Mouse (Mus musculus) CD4-positive, CD25-positive, alpha-beta regulatory T cell, adult 4 months (primary cell): ENCODE results near the gene Casr. TPM values are rescaled to one million over a fixed set of nuclear protein-coding genes. Genes with fewer than 3 reads are reported as not detected.

Experiments used
- ATAC-seq: one replicate; pipeline ENCODE4 v1.8.0; 2017
- polyA plus RNA-seq, 2 experiments: library from polyadenylated mRNA; unstranded; fragments of 100-300 nt; shearing (Covaris generic); gene quantifications; one replicate each; pipeline ENCODE4 v1.2.1; 2017

Gene Casr
- not detected for polyA plus RNA-seq

- ATAC-seq = no peak
These were observed at the start of gene Casr for GRCm38 (mm10) chr16:36561386-36562338. Casr (minus strand) TSS chr16:36562141.

DNA sequence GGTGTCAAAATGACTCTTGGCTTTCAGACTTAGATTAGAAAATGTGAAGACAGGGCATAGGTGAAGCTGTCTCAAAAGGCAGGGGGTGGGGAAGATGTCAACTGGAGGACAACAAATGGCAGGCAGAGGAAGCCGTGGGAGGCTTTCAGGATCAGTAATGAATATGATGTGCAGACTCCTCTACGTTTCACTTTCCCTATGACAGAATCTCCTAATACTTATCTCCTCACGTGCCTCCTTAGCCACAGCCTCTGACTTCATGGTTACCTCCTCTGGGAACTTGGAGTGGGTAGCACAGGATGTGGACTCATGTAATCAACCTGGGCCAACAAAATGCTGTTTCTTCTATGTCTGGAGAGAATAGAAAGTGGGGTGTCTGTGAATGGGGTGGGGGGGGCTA lies 40.7 kb upstream of the Casr start:
- ATAC-seq = peak; percentile 75

- ATAC-seq = peak; percentile 89
These were observed 36.3 kb upstream of the Casr start for GRCm38 (mm10) chr16:36598265-36598664.

DNA sequence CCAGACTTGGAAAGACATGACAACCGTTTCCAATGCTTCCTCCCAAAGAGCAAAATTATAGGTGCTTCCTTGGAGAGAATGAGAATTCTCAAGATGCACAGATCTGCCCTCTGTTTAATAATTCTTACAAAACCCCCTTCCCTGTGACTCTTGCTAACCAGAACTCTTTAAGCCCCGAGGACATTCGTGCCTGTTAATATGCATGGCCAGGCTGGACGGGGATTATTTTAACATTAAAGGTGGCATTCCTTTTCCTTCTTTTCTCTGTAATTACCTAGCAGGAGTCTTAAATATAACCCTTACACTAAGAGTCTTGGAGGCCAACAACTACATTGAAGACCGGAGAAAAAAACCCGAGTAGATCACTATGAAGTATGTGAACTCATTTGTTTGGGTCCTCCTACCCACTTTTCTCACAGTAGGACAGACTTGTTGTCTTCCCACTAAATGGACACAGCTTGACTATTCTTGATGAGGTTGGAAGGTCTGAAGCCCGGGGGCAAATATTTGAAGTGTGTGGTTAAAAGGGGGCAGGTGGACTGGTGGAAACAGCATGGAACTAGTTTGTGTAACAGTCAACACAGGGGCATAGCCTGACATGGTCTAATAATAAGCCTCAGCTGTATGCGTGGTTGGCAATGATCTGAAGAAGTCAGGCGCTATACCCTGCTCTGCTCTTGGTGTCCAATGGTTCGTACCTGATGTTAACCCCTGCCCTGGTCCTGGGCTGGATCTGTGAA lies 34.9 kb upstream of the Casr start:
- ATAC-seq = no peak

DNA sequence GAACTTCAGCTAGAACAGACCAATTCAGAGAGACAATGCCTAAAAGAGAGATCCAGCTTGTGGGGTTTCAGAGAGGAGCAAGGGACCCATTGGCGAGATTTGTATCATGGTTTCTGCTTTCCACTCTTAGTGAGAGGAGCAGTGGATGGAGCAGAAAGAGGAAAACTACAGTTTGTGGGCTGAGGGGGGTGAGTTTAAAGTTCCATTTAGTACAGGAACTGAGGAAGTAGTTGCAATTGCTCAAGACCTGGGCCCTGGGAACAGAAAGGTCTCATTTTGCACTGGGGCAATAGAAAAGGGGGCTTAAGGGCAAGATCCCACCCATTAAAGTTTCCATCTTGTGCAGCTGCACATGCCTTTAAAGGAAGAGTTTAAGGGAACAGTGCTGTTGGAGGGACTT lies 28.0 kb upstream of the Casr start:
- ATAC-seq = no peak

DNA sequence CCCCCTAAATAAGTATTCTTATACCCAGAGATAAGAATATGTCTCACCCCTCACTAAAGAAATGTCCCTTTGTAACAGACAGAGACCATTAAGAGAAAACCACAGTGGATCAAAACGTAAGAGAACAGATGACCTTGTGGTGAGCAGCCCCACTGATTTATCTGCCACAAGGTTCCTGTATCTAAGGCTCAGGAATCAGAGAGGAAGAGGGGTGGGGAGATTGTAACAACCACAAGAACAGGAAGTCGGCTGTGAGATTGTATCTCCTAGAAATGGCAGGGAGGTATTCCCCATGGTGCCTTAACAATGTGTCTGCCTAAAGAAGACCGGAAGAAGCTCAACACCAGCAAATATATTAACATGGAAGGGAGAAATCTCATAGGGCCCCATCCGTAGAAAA lies 26.0 kb upstream of the Casr start:
- peak; percentile 98 for ATAC-seq

GRCm38 (mm10) chr16:36582073-36582472 lies 20.1 kb upstream of the Casr start:
- no peak for ATAC-seq

- no peak for ATAC-seq
These were observed 10.0 kb upstream of the Casr start for GRCm38 (mm10) chr16:36571942-36572341.

- ATAC-seq = no peak
These were observed 2.4 kb downstream of the Casr start for GRCm38 (mm10) chr16:36559573-36559972.

DNA sequence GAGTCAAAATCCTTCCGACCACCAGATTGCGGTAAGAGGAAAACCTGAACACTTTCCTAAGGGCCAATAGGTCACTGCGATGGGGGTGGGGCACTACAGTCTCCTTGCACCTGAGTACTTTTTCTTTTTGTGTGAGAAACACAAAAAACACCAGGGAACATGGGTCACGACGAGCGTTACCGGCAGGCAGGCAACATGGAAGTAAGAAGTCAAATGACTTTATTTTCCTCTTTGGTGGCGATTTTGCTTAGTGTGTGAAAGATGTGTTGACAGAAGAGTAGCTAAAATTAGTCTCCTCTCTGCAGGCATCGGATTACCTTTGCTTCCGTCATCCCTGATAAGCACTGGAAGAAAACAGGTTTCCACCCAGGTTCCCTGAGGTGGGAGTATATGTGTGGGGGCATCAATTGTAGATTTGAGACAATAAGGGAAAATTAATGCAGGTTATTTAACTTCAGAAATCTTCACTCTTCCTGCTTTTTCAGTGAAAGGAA lies 6.2 kb downstream of the Casr start:
- ATAC-seq = no peak

DNA sequence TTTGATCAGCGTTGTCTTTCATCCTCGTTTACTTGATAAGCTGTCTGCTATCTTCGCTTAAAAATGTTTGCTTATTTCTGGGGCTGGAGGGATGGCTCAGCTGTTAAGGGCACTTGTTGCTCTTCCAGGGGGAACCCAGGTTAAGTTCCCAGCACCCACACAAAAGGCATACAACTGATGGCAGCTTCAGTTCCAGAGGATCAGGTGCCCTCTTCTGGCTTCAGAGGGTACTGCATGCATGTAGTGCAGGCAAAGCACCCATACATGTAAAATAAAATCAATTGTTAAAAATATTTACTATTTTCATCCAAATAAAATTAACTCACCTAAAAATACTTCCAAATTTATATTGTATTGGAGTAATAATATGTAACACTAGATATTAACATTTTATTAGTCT lies 8.3 kb downstream of the Casr start:
- no peak for ATAC-seq

GRCm38 (mm10) chr16:36545333-36545732 lies 16.6 kb downstream of the Casr start:
- ATAC-seq = no peak

DNA sequence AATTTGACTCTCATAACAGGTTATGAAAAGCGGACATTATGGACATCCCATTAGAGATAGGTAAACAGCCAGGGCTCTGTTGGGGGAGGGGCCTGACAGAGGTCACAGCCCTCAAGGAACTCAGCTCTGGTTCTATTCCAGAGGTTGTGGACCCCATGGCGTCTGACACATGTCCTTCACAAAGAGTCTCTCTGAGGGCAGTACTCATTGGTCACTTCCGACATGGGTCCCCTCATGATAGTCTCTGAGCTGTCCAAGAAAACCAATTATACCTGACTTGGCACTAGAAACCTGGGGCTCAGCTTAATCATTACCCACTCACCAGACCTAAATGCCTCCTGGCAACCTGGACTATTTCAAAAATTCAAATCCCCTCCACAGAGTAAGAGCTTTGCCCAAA lies 18.9 kb downstream of the Casr start:
- no peak for ATAC-seq

- no peak for ATAC-seq
These were observed 21.1 kb downstream of the Casr start for GRCm38 (mm10) chr16:36540834-36541233.

DNA sequence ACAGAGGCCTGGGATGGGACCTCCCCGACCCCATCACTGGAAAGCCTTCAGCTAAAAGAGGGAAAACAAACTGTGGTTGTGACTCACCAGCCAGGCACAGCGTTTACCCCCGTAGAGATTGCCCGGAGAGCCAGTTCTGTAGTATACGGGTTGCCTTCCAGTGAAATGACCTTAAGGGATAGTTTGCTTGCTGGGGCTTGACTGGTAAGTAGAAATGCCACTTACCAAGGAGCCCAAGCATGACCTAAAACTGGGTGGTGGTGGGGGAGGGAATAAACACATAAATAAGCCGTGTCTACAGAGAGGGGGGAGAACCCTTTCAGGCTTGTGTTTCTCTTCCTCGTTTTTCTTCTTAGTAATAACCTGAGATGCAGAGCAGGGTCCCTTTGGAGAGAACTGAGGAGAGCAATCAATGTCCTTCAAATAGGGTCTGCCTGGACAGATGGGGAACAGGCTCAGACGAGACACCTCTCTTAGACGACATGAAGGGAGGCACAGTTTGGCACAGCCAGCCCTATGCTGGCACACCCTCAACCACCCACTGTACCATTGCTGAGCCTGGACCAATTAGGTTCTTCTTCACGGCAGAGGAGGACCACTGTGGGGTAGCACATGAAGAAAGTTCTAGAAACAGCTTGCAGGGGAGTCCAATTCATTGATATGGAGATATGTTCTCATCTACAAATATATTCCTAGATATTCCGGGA lies 28.8 kb downstream of the Casr start:
- ATAC-seq = no peak

DNA sequence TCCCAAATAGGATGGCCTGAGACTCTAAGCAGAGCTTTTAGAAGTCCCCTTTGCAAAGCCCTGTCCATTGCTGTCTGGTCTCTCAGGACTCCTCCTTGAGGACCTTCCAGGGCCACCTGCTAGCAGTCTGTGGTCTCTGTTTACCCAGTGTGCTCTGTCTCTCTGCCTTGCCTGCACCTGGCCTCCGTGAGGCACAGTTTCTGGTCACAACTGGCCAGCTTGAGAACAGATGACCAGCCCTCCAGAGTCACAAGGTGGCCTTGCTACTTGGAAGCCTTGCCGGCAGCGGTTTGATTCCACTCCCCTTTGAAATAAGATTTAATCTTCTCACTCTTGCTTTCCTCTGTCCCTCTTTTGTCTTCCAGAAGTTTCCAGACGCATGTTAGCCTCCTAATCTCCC lies 29.9 kb downstream of the Casr start:
- ATAC-seq = no peak

DNA sequence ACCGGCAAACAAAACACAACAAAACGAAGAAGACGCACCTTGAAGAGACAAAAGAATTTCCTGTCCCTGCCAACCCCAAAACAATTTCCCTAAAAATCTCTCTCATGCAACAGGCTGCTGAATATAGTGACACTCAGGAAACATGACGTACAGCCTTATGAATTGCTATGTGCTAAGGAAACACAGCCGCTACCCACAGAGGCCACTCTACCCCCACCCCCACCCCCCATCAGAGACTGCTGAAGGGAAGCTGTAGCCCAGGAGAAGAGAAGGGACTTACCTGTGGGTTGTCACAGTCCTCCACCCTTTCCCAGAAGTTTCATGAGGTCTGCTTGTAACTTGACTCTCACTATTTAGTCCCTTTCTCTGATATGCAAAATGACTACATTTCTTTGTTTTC lies 30.3 kb downstream of the Casr start:
- no peak for ATAC-seq

DNA sequence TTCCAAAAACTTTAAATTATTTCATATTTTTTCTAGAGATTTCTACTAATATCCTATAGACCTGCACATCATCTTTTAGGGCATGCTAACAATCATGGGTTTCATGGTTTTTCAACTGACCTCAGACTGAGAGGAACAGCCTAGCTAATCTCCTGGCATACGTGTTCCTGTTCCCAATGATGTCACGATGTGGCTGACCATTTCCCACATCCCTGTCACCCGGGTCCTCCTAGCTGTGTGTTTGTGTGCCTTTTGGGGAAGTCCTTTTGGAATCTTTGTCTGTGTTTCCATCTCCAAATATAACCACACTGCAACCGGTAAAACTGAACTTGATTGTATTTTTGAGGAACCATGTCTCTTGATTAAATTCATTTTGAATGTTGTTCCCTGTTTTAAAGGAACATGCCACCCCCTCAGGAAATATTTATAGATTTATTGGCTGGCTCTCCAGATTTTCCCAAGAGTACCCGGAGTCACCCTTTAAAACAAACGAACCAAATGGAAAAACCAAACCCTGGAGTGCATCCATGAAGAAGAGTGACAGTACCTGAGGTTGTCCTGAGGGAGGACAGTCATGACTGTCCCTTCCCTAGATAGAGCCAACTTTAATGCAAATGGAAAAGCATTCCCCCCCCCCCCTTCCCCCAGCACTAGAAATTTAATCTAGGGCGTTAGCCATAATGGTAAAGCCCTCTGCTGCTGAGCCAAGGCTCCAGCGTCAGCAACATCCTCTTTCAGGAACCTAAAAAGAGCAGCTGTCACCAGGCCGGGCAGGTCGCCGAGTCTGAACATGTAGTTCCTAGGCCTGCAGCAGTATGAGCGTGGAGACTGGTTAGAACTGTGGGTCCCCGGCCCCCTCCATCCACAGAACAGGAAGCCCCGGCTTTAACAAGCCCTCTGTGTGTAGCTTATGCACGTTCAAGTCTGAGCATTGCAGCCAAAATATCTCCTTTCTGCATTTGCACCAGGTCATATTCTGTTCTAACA lies 31.1 kb downstream of the Casr start:
- no peak for ATAC-seq

DNA sequence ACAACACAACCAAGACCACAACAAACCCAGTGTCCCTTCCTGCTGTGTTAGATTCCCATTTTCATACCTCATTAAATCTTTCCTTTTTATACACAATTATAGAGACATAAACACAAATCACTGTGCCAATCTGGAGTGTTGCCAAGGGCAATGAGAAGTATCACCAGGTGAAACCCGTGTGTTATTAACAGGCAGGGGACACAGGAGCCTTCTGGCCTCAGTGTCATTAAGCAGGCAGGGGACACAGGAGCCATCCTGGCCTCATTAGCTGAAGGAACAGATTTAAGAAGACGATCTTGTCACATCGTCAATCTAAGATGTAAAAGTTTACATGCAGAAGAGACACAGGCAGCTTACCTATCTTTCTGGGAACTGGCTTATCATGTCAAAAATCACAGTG lies 33.1 kb downstream of the Casr start:
- no peak for ATAC-seq

DNA sequence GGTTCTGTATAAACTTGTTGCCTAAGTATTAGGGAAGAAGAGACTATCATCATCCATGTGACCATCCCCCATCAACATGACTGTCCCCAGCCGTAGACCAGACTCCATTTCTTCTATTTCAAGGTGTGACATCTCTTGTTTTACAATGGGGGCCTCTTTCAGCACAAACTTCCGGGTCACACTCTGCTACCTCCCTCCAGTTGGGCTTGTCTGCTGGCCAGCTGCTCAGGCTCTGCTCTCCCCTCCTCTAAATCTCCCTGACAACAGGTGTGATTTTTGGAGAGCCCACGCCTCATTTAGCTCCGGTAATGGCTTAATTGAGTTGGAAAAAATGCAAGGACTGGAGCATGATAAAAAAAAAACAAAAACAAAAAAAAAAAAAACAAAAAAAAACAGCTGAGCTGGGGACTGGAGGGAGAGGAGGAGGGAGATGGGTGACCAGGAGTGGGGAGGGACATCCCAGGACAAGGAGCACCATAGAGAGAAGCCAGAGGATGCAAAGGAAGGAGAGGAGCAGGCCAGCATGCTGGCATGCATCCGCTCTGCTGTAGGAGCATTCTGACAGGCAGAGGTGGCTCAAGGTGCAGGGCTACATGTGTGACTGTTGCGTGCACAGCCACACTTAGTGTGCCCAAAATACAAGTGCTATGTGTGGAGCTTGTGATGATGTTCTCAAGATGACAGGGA lies 35.2 kb downstream of the Casr start:
- no peak for ATAC-seq

DNA sequence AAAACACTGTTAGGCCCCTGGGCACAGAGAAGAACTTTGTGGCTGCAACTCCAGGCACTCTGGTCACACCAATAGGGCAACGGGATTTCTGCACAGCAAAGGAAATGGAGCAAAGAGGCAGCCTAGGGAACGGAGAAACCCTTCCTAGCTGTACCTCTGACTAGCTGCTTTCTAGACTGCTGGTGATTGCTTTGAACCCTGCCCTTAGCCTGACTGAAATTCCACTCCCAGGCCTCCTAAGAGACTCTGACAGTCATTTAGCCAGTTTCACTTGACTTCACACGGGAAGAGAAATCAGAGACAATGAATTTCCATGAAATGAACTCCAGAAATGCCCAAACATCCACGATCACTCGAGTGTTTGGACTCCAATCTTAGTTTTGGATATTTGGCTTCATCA lies 38.8 kb downstream of the Casr start:
- ATAC-seq = no peak
